12 mouse cellular contexts compared by ENCODE assay signal in the genomic region with DNA sequence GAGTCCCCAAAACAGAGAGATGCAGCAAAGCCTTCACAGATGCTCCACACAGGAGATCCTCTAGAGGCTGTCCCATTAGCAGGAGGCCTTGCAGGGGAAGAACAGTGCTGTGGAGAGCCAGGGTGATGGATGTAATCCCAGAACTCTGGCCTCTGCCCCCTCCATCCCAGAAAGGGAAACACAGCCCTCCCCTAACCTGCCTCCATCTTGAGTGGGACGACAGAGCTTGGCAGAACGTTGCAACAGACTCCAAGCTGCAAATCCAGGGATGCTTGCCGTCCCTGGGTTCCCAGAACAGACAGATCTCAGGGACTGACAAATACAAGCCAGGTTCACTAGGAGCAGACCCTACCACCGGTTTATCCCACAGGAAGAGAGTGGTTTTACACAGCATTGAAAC. TPM values are rescaled to one million over a fixed set of nuclear protein-coding genes. Genes with fewer than 3 reads are reported as not detected.
DNase-seq lines count a peak whose midpoint lies in the region; ATAC-seq and TF ChIP-seq lines count a peak whose summit lies in the region.
"Had no signal": no experiment of that assay in that cellular context is flagged by ENCODE, and none has a peak within 500 bp of the region (broad histone marks: within the 10 kb centered on the region; RNA-seq: fewer than 3 reads in every experiment).

No protein-coding gene starts in this region.

- no peak for TF ChIP-seq EP300 in stomach, postnatal 0 days (optimal IDR thresholded peaks at IDR 0.05)

- ATAC-seq in heart, embryonic 12.5 days (ENCODE audit: insufficient number of reproducible peaks, low FRiP score): no peak
- no peak for ATAC-seq in megakaryocyte, adult 5-6 weeks (ENCODE audit: poor library complexity, severe bottlenecking)
- ATAC-seq in intestine, postnatal 0 days: no peak
- no peak for ATAC-seq in stomach, postnatal 0 days (ENCODE audit: low FRiP score, low TSS enrichment)
- ATAC-seq in midbrain, embryonic 15.5 days (replicated peaks): no peak

- TF ChIP-seq CTCF in intestine, postnatal 0 days (IDR thresholded peaks at IDR 0.05; ENCODE audit: low read depth): peak; percentile 1; the same call in 1 of the 2 replicates
- no peak for TF ChIP-seq CTCF in stomach, postnatal 0 days (IDR thresholded peaks at IDR 0.05; ENCODE audit: low read depth)

- no peak overlapping the region for H3K9ac ChIP-seq in heart, embryonic 12.5 days
- no peak overlapping the region for H3K9ac ChIP-seq in intestine, postnatal 0 days (ENCODE audit: low read depth, low read length)
- no peak overlapping the region for H3K9ac ChIP-seq in stomach, postnatal 0 days (ENCODE audit: low read length)
- no peak overlapping the region for H3K9ac ChIP-seq in midbrain, embryonic 15.5 days
- H3K9ac ChIP-seq: hindbrain, embryonic 12.5 days; neural tube, embryonic 12.5 days had no signal

- no peak for DNase-seq in heart, adult 9 months (ENCODE audit: low spot score in 2 of 2)
- peak; percentile 14 for DNase-seq in stomach, postnatal 0 days (ENCODE audit: low spot score)
- DNase-seq in thymus, postnatal 4 days: no peak

- peak overlapping the region; percentile 67 for H3K27ac ChIP-seq in heart, embryonic 12.5 days (ENCODE audit: poor library complexity, severe bottlenecking)
- peak overlapping the region; percentile 58 for H3K27ac ChIP-seq in intestine, postnatal 0 days (ENCODE audit: low read depth, low read length)
- H3K27ac ChIP-seq in stomach, postnatal 0 days (replicated peaks): peak overlapping the region; percentile 61
- no peak overlapping the region for H3K27ac ChIP-seq in midbrain, embryonic 15.5 days
- H3K27ac ChIP-seq: hindbrain, embryonic 12.5 days; layer of hippocampus, adult 2 months; neural tube, embryonic 12.5 days had no signal

- no peak overlapping the region for H3K4me3 ChIP-seq in heart, embryonic 12.5 days
- peak overlapping the region; percentile 84 for H3K4me3 ChIP-seq in megakaryocyte, embryonic 14.5 days (replicated peaks)
- H3K4me3 ChIP-seq in intestine, postnatal 0 days (ENCODE audit: low read depth, low read length): no peak overlapping the region
- no peak overlapping the region for H3K4me3 ChIP-seq in stomach, postnatal 0 days (ENCODE audit: low read depth, low read length)
- no peak overlapping the region for H3K4me3 ChIP-seq in midbrain, embryonic 15.5 days
- H3K4me3 ChIP-seq: hindbrain, embryonic 12.5 days; layer of hippocampus, adult 2 months; neural tube, embryonic 12.5 days had no signal

- H3K27me3 ChIP-seq in heart, embryonic 12.5 days (replicated peaks): no peaks in the 10 kb centered on the region
- peaks cover 5% of the 10 kb centered on the region for H3K27me3 ChIP-seq in megakaryocyte, embryonic 14.5 days (replicated peaks)
- no peaks in the 10 kb centered on the region for H3K27me3 ChIP-seq in intestine, postnatal 0 days (replicated peaks; ENCODE audit: control insufficient read depth, insufficient read depth, low read length)
- H3K27me3 ChIP-seq in stomach, postnatal 0 days (ENCODE audit: control insufficient read depth, insufficient read depth, low read length): no peaks in the 10 kb centered on the region
- H3K27me3 ChIP-seq in midbrain, embryonic 15.5 days (replicated peaks): 0 out of 2 replicates have a peak, but pooled peaks cover 3% of the 10 kb centered on the region
- H3K27me3 ChIP-seq: neural tube, embryonic 12.5 days had no signal

- 57% methylated on average over 4 of the region's 4 CpGs for WGBS in heart, embryonic 12.5 days
- WGBS in intestine, postnatal 0 days: 42% methylated on average over 4 of the region's 4 CpGs
- 36% methylated on average over 4 of the region's 4 CpGs for WGBS in stomach, postnatal 0 days
- WGBS in midbrain, embryonic 15.5 days: 75% methylated on average over 4 of the region's 4 CpGs

- no peaks in the 10 kb centered on the region for H3K9me3 ChIP-seq in heart, embryonic 12.5 days (replicated peaks)
- H3K9me3 ChIP-seq in megakaryocyte, embryonic 14.5 days: no peaks in the 10 kb centered on the region
- no peaks in the 10 kb centered on the region for H3K9me3 ChIP-seq in intestine, postnatal 0 days (ENCODE audit: control insufficient read depth)
- H3K9me3 ChIP-seq in stomach, postnatal 0 days (ENCODE audit: control insufficient read depth, low read length): no peaks in the 10 kb centered on the region
- H3K9me3 ChIP-seq in midbrain, embryonic 15.5 days: no peaks in the 10 kb centered on the region
- H3K9me3 ChIP-seq: hindbrain, embryonic 12.5 days; neural tube, embryonic 12.5 days had no signal

- H3K4me1 ChIP-seq in heart, embryonic 12.5 days (replicated peaks): peaks cover 42% of the 10 kb centered on the region
- H3K4me1 ChIP-seq in megakaryocyte, embryonic 14.5 days: peaks cover 91% of the 10 kb centered on the region
- H3K4me1 ChIP-seq in intestine, postnatal 0 days (replicated peaks; ENCODE audit: control insufficient read depth, insufficient read depth, low read length): peaks cover 9% of the 10 kb centered on the region; the same call in 1 of the 2 replicates
- peaks cover 4% of the 10 kb centered on the region; the same call in 1 of the 2 replicates for H3K4me1 ChIP-seq in stomach, postnatal 0 days (replicated peaks; ENCODE audit: control insufficient read depth, insufficient read depth)
- no peaks in the 10 kb centered on the region for H3K4me1 ChIP-seq in midbrain, embryonic 15.5 days
- H3K4me1 ChIP-seq: neural tube, embryonic 12.5 days had no signal

- H3K36me3 ChIP-seq in heart, embryonic 12.5 days: no peaks in the 10 kb centered on the region
- H3K36me3 ChIP-seq in megakaryocyte, embryonic 14.5 days (replicated peaks; ENCODE audit: low read length): no peaks in the 10 kb centered on the region
- H3K36me3 ChIP-seq in intestine, postnatal 0 days (ENCODE audit: control insufficient read depth, insufficient read depth): no peaks in the 10 kb centered on the region
- no peaks in the 10 kb centered on the region for H3K36me3 ChIP-seq in stomach, postnatal 0 days (ENCODE audit: control insufficient read depth, insufficient read depth, low read length)
- no peaks in the 10 kb centered on the region for H3K36me3 ChIP-seq in midbrain, embryonic 15.5 days (replicated peaks)
- H3K36me3 ChIP-seq: hindbrain, embryonic 12.5 days; neural tube, embryonic 12.5 days had no signal

- H3K4me2 ChIP-seq in heart, embryonic 12.5 days: peak overlapping the region; percentile 48; the same call in 1 of the 2 replicates
- H3K4me2 ChIP-seq in intestine, postnatal 0 days (replicated peaks; ENCODE audit: low read depth): peak overlapping the region; percentile 32; the same call in 1 of the 2 replicates
- no peak overlapping the region for H3K4me2 ChIP-seq in stomach, postnatal 0 days (replicated peaks; ENCODE audit: low read depth)
- H3K4me2 ChIP-seq in midbrain, embryonic 15.5 days: no peak overlapping the region
- H3K4me2 ChIP-seq: hindbrain, embryonic 12.5 days had no signal

RNA-seq across cellular contexts. Expression of a gene that starts 51.8 kb away (rescaled TPM):
- polyA plus RNA-seq in heart, embryonic 12.5 days (2016; fragmentation: Nextera tagmentation; extraction: Ambion mirVana): 1.3 and 4.5 TPM in 2 replicates
- 2.4 TPM in 1 of 2 replicates, not detected in the other for polyA plus RNA-seq in megakaryocyte, embryonic 14.5 days (2012; ENCODE audit: insufficient read depth, low replicate concordance)
- not detected in 2 replicates for total RNA-seq in megakaryocyte, adult 5-6 weeks (2015)
- total RNA-seq in megakaryocyte, adult 5-6 weeks (2017): 0.44 TPM in 1 of 2 replicates, not detected in the other
- polyA plus RNA-seq in intestine, postnatal 0 days (2015; fragmentation: Nextera tagmentation; extraction: Ambion mirVana): 222 and 243 TPM in 2 replicates
- 76.1 and 82.5 TPM in 2 replicates for polyA plus RNA-seq in stomach, postnatal 0 days (2015; fragmentation: Nextera tagmentation; extraction: Ambion mirVana)
- 7.8 and 12.3 TPM in 2 replicates for polyA plus RNA-seq in midbrain, embryonic 15.5 days (2015; fragmentation: Nextera tagmentation; extraction: Ambion mirVana)
- total RNA-seq: megakaryocyte-erythroid progenitor cell, adult 5-6 weeks had no signal

Comparison
In these comparisons a context has a peak if more than half of its experiments do, and no peak if none do; other contexts are left out.
1. H3K4me2 ChIP-seq: peak in heart, embryonic 12.5 days (single experiment) and intestine, postnatal 0 days (single experiment); none in stomach, postnatal 0 days (single experiment) and midbrain, embryonic 15.5 days (single experiment).